Mouse (Mus musculus) neural tube, embryonic 11.5 days (tissue): ENCODE data around the gene Syt16. TPM values are rescaled to one million over a fixed set of nuclear protein-coding genes. Genes with fewer than 3 reads are reported as not detected.
A peak's percentile ranks its signal among the peaks of the same experiment; 100 is the strongest.

ENCODE experiments used
- ATAC-seq: fragments of 200-750 bp; cut with Nextera tagmentation; 2 replicates; pipeline ENCODE4 v1.8.0; 2017; ENCODE audit warnings: moderate number of reproducible peaks, mild to moderate bottlenecking, moderate TSS enrichment, moderate library complexity; ENCODE audit not compliant: insufficient read depth, low FRiP score, low TSS enrichment
- DNase-seq: peaks from one replicate; pipeline ENCODE4 v3.0.0-alpha.2; 2015; ENCODE audit warnings: low spot score
- H3K27ac ChIP-seq: fragments of 300-500 bp; sonication (generic); 2 replicates; pipeline ENCODE4 v1.5.1; 2014; ENCODE audit warnings: low read depth, mild to moderate bottlenecking, low read length
- H3K27me3 ChIP-seq: fragments of 300-500 bp; sonication (generic); 2 replicates; pipeline ENCODE4 v1.6.1; 2014; ENCODE audit warnings: mild to moderate bottlenecking, low read length, mixed read lengths; ENCODE audit not compliant: control insufficient read depth, insufficient read depth
- H3K36me3 ChIP-seq: fragments of 300-500 bp; sonication (generic); 2 replicates; pipeline ENCODE4 v1.6.1; 2014; ENCODE audit warnings: mild to moderate bottlenecking, low read length, moderate library complexity, mixed read lengths; ENCODE audit not compliant: control insufficient read depth, insufficient read depth
- H3K4me1 ChIP-seq: fragments of 300-500 bp; sonication (generic); 2 replicates; pipeline ENCODE4 v1.6.1; 2014; ENCODE audit warnings: low read length, mixed read lengths; ENCODE audit not compliant: control insufficient read depth, insufficient read depth
- H3K4me2 ChIP-seq: fragments of 300-500 bp; sonication (generic); 2 replicates; pipeline ENCODE4 v1.6.1; 2014; ENCODE audit warnings: low read depth, mild to moderate bottlenecking, moderate library complexity
- H3K4me3 ChIP-seq: fragments of 300-500 bp; sonication (generic); 2 replicates; pipeline ENCODE4 v1.5.1; 2014; ENCODE audit warnings: low read depth, low read length
- H3K9ac ChIP-seq: fragments of 300-500 bp; sonication (generic); 2 replicates; pipeline ENCODE4 v1.6.1; 2014; ENCODE audit warnings: mild to moderate bottlenecking, low read length
- H3K9me3 ChIP-seq: fragments of 300-500 bp; sonication (generic); 2 replicates; pipeline ENCODE4 v1.6.1; 2016; ENCODE audit warnings: low read length; ENCODE audit not compliant: control insufficient read depth
- WGBS: fragments of 180-500 bp; shearing (Covaris S2); extraction: QIAGEN DNeasy Blood & Tissue Kit; methylation state at CpG from one replicate; pipeline ENCODE4 v1.1.7; 2014; 5-methylcytosine and 5-hydroxymethylcytosine counted together
- polyA plus RNA-seq: library from polyadenylated mRNA; unstranded; fragments of >200 nt; fragmentation: Nextera tagmentation; extraction: Ambion mirVana; gene quantifications from 2 replicates; pipeline ENCODE4 v1.2.1, GENCODE M21; 2014

Gene Syt16
- polyA plus RNA-seq, 1 experiment from 2014 or later = 9.3 TPM

- Histone ChIP-seq H3K4me2 (no peak overlapping the region), H3K27ac (no peak overlapping the region), H3K36me3 (no peaks in the 10 kb centered on the region), H3K9ac (no peak overlapping the region), H3K9me3 (no peaks in the 10 kb centered on the region), H3K4me1 (no peaks in the 10 kb centered on the region), H3K4me3 (no peak overlapping the region), H3K27me3 (no peaks in the 10 kb centered on the region)
- WGBS = 88% methylated on average over 8 of the region's 8 CpGs
- ATAC-seq = no peak
- DNase-seq = no peak
Measured at GRCm38 (mm10) chr12:74236191-74236590, 238.7 kb downstream of the Syt16 start.

- H3K9me3 ChIP-seq = no peaks in the 10 kb centered on the region
- H3K4me1 ChIP-seq = no peaks in the 10 kb centered on the region
- no peak overlapping the region for H3K4me3 ChIP-seq
- no peak for ATAC-seq
- no peaks in the 10 kb centered on the region for H3K27me3 ChIP-seq
- no peak overlapping the region for H3K27ac ChIP-seq
- no peak for DNase-seq
- H3K9ac ChIP-seq = no peak overlapping the region
- H3K4me2 ChIP-seq = no peak overlapping the region
- H3K36me3 ChIP-seq = no peaks in the 10 kb centered on the region
- 82% methylated on average over 7 of the region's 7 CpGs for WGBS
Measured at GRCm38 (mm10) chr12:74238056-74238455, 240.6 kb downstream of the Syt16 start.

- no peak for DNase-seq
- Histone ChIP-seq H3K36me3 (no peaks in the 10 kb centered on the region), H3K9ac (no peak overlapping the region), H3K27ac (no peak overlapping the region), H3K4me1 (no peaks in the 10 kb centered on the region), H3K4me3 (no peak overlapping the region), H3K27me3 (no peaks in the 10 kb centered on the region), H3K4me2 (no peak overlapping the region), H3K9me3 (no peaks in the 10 kb centered on the region)
- 76% methylated on average over 2 of the region's 2 CpGs for whole genome bisulfite sequencing
- ATAC-seq = no peak
Measured at GRCm38 (mm10) chr12:74238806-74239205, 241.3 kb downstream of the Syt16 start.

- Histone ChIP-seq H3K4me2 (no peak overlapping the region), H3K36me3 (no peaks in the 10 kb centered on the region), H3K9me3 (no peaks in the 10 kb centered on the region), H3K9ac (no peak overlapping the region), H3K27me3 (no peaks in the 10 kb centered on the region), H3K27ac (no peak overlapping the region), H3K4me1 (no peaks in the 10 kb centered on the region), H3K4me3 (no peak overlapping the region)
- ATAC-seq (no peak), DNase-seq (no peak)
- 54% methylated on average over 3 of the region's 3 CpGs for WGBS
Measured at GRCm38 (mm10) chr12:74264846-74265245, 267.4 kb downstream of the Syt16 start.

GRCm38 (mm10) chr12:74267049-74267448, 269.6 kb downstream of the Syt16 start:
- H3K27ac ChIP-seq = no peak overlapping the region
- no peaks in the 10 kb centered on the region for H3K4me1 ChIP-seq
- no peak overlapping the region for H3K4me3 ChIP-seq
- ATAC-seq = no peak
- no peaks in the 10 kb centered on the region for H3K9me3 ChIP-seq
- DNase-seq = no peak
- no peak overlapping the region for H3K9ac ChIP-seq
- H3K4me2 ChIP-seq = no peak overlapping the region
- no peaks in the 10 kb centered on the region for H3K36me3 ChIP-seq
- H3K27me3 ChIP-seq = no peaks in the 10 kb centered on the region
- 95% methylated on average over 4 of the region's 4 CpGs for WGBS

GRCm38 (mm10) chr12:74268644-74269285, 271.3 kb downstream of the Syt16 start:
- H3K27ac ChIP-seq = no peak overlapping the region
- no peak for DNase-seq
- H3K9ac ChIP-seq = no peak overlapping the region
- H3K4me2 ChIP-seq = no peak overlapping the region
- no peaks in the 10 kb centered on the region for H3K9me3 ChIP-seq
- H3K4me3 ChIP-seq = no peak overlapping the region
- H3K27me3 ChIP-seq = no peaks in the 10 kb centered on the region
- 83% methylated on average over 15 of the region's 15 CpGs for WGBS
- no peaks in the 10 kb centered on the region for H3K36me3 ChIP-seq
- no peak for ATAC-seq
- no peaks in the 10 kb centered on the region for H3K4me1 ChIP-seq

GRCm38 (mm10) chr12:74272545-74272944, 275.1 kb downstream of the Syt16 start:
- Histone ChIP-seq H3K27ac (no peak overlapping the region), H3K4me1 (no peaks in the 10 kb centered on the region), H3K9ac (no peak overlapping the region), H3K9me3 (no peaks in the 10 kb centered on the region), H3K36me3 (no peaks in the 10 kb centered on the region), H3K4me2 (no peak overlapping the region), H3K27me3 (no peaks in the 10 kb centered on the region), H3K4me3 (no peak overlapping the region)
- WGBS = 84% methylated on average over 17 of the region's 17 CpGs
- DNase-seq (peak; percentile 18), ATAC-seq (no peak)

- H3K27me3 ChIP-seq = no peaks in the 10 kb centered on the region
- H3K4me3 ChIP-seq = no peak overlapping the region
- WGBS = 82% methylated on average over 5 of the region's 5 CpGs
- H3K4me1 ChIP-seq = no peaks in the 10 kb centered on the region
- no peak for DNase-seq
- no peaks in the 10 kb centered on the region for H3K9me3 ChIP-seq
- H3K36me3 ChIP-seq = no peaks in the 10 kb centered on the region
- H3K4me2 ChIP-seq = no peak overlapping the region
- no peak overlapping the region for H3K27ac ChIP-seq
- H3K9ac ChIP-seq = no peak overlapping the region
- no peak for ATAC-seq
Measured at GRCm38 (mm10) chr12:74277265-74277664, 279.8 kb downstream of the Syt16 start.

GRCm38 (mm10) chr12:74281403-74281802, 283.9 kb downstream of the Syt16 start:
- WGBS = 87% methylated on average over 4 of the region's 4 CpGs
- H3K36me3 ChIP-seq = no peaks in the 10 kb centered on the region
- no peak overlapping the region for H3K4me2 ChIP-seq
- H3K27ac ChIP-seq = no peak overlapping the region
- no peaks in the 10 kb centered on the region for H3K4me1 ChIP-seq
- ATAC-seq (no peak), DNase-seq (no peak)
- peaks cover 9% of the 10 kb centered on the region for H3K27me3 ChIP-seq
- H3K4me3 ChIP-seq = no peak overlapping the region
- no peak overlapping the region for H3K9ac ChIP-seq
- H3K9me3 ChIP-seq = no peaks in the 10 kb centered on the region
